Mouse (Mus musculus): ENCODE measurements around the gene Acaa1b. TPM values are rescaled to one million over a fixed set of nuclear protein-coding genes. Genes with fewer than 3 reads are reported as not detected.

The Acaa1b gene
- 0.56 and 1.1 TPM in 2 replicates for polyA plus RNA-seq (2012; ENCODE audit: low replicate concordance)

DNA sequence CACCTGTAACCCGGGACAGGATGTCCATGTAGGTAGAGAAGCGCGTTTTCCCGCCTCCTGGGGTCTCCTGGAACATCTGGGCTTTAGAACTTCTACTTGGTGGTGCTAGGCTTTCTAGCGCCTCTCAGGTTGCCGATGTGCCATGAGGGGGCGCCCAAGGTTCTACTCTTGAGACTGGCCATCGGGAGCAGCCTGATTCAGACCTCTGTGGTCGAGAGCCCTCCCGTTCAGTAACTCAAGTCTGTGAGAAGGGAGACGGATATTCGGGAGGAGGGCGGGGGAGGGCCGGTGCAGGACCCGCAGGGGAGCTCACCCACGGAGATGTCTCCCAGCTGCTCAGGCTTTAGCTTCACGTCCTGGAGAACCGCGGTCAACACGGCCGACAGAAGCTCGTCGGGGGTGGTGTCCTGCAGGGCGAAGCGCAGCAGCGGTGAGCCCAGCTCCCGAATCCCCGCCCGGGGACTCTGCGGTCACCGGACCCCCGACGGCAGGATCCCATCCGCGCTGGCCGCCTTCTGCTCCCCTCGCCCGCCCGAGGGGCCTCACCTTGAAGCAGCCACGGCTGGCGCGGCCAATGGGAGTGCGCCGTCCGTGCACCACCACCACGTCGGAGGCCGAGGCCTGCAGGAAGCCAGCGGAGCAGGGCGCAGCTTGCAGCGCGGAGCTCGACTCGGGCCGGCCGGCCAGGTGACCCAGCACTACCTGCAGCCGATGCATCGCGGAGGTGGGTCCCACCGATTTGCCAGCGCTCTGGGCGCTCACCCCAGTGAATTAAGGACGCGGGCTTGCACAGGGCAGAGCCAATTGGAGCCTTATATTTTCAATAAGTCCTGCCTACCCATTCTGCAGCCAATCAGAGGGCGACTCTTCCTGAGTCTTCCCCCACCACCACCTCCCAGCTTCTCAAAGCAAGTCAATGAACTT lies at the start of gene Acaa1b:
TSS of gene Acaa1b (minus strand) at position 816 of the 924 bp plus-strand sequence.

DNA sequence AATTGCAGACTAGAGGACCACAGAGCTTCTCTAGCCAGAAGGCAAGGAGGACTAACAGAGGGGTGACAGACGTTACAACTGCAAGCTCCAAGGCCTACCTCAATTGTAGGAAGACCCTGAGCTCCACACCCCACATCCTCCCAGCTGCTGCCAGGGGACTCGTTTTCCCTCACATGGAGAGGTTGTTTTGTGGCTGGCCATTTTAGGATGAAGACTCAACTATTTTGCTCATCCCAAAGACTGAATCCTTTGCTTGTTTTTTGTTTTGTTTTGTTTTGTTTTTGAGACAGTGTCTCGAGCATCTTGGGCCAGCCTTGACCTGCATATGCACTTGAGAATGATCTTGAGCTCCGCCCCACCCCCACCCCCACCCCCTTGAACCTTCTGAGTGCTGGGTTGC lies 2.0 kb upstream of the Acaa1b start, which contains the start of gene Gm47289:
TSS of gene Gm47289 (plus strand) at position 301 of the 400 bp plus-strand sequence.

GRCm38 (mm10) chr9:119101992-119102782 lies 54.7 kb downstream of the Acaa1b start, which contains the start of gene Dlec1:
TSS of gene Dlec1 (plus strand) at chr9:119102478.

Other genes with a start within 250 kb of the Acaa1b start
- 1.6 and 1.9 TPM in 2 replicates for gene Ctdspl, start 230.6 kb downstream of the Acaa1b start, polyA plus RNA-seq (2012; ENCODE audit: low replicate concordance)
- gene Vill, start 104.3 kb downstream of the Acaa1b start, polyA plus RNA-seq (2012; ENCODE audit: low replicate concordance) = not detected in 2 replicates
- 0.46 and 0.65 TPM in 2 replicates for gene Plcd1, start 63.6 kb downstream of the Acaa1b start, polyA plus RNA-seq (2012; ENCODE audit: low replicate concordance)
- not detected in 2 replicates for gene Dlec1, start 54.6 kb downstream of the Acaa1b start, polyA plus RNA-seq (2012; ENCODE audit: low replicate concordance)
- gene Gm47289, start 2.1 kb upstream of the Acaa1b start, polyA plus RNA-seq (2012; ENCODE audit: low replicate concordance) = 0.09 TPM in 1 of 2 replicates, not detected in the other
- gene Slc22a13, start 52.0 kb upstream of the Acaa1b start, polyA plus RNA-seq (2012; ENCODE audit: low replicate concordance) = 0.20 and 0.23 TPM in 2 replicates
- gene Oxsr1, start 165.3 kb upstream of the Acaa1b start, polyA plus RNA-seq (2012; ENCODE audit: low replicate concordance) = 14.6 and 19.1 TPM in 2 replicates
- gene Acaa1a, start 182.6 kb upstream of the Acaa1b start, polyA plus RNA-seq (2012; ENCODE audit: low replicate concordance) = 31.3 and 61.6 TPM in 2 replicates
- gene Myd88, start 184.3 kb upstream of the Acaa1b start, polyA plus RNA-seq (2012; ENCODE audit: low replicate concordance) = 27.2 and 32.5 TPM in 2 replicates
- gene Xylb, start 200.3 kb upstream of the Acaa1b start, polyA plus RNA-seq (2012; ENCODE audit: low replicate concordance) = 4.6 and 8.9 TPM in 2 replicates
- not detected in 2 replicates for gene Slc22a14, start 208.5 kb upstream of the Acaa1b start, polyA plus RNA-seq (2012; ENCODE audit: low replicate concordance)
- gene Acvr2b, start 245.0 kb upstream of the Acaa1b start, polyA plus RNA-seq (2012; ENCODE audit: low replicate concordance) = 0.43 and 0.51 TPM in 2 replicates

All from leukemia stem cell, adult 10-12 weeks (primary cell).